Mouse (Mus musculus) cerebellum, adult 2 months (tissue): ENCODE results near the gene T2.

Experiments
- CTCF ChIP-seq: fragments of 200-500 bp; IDR thresholded peaks from 2 replicates; pipeline ENCODE4 v1.5.1; 2011; ENCODE audit warnings: low read depth, mild to moderate bottlenecking, control low read depth, low read length, moderate library complexity, borderline replicate concordance; ENCODE audit not compliant: insufficient read depth
- POLR2A ChIP-seq: fragments of 200-500 bp; IDR thresholded peaks from 2 replicates; pipeline ENCODE4 v1.6.1; 2011; ENCODE audit warnings: low read length, control low read depth, borderline replicate concordance; ENCODE audit not compliant: insufficient read depth

DNA sequence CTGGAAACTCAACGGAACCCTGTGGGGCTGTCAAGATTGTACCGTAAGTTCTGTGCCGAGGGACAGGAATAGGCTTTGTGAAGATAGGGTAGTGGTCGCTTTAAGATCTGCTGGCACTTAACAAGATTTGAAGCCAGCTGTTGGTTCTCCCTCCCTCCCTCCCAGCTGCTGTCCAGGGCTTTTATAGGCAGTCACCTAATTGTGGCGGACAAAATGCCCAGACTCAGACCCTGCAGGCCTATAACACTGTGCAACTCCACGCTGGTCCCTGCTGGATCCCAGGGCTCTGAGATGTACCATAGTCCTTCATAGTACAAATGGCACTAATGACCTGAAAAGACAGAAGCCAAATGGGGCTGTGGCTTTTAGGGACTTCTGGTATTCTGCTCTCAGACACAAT lies 50.5 kb downstream of the T2 start:
- TF ChIP-seq CTCF (no peak), POLR2A (no peak)
